ENCODE assay signal across 10 mouse cellular contexts in genomic region chr6:29179843-29180242, GRCm38 (mm10). TPM values are rescaled to one million over a fixed set of nuclear protein-coding genes. Genes with fewer than 3 reads are reported as not detected.
DNase-seq lines count a peak whose midpoint lies in the region; ATAC-seq and TF ChIP-seq lines count a peak whose summit lies in the region.
"Had no signal": no experiment of that assay in that cellular context is flagged by ENCODE, and none has a peak within 500 bp of the region (broad histone marks: within the 10 kb centered on the region; RNA-seq: fewer than 3 reads in every experiment).

No protein-coding gene starts in this region.

- no peak for ATAC-seq in kidney, embryonic 15.5 days (replicated peaks; ENCODE audit: low FRiP score)
- no peak for ATAC-seq in embryonic facial prominence, embryonic 13.5 days (ENCODE audit: insufficient number of reproducible peaks, insufficient read depth, low FRiP score, low TSS enrichment, low read depth)
- ATAC-seq in hindbrain, postnatal 0 days = no peak
- ATAC-seq in midbrain, embryonic 12.5 days (ENCODE audit: low FRiP score, low read depth) = no peak
- no peak for ATAC-seq in inflammation-experienced regulatory T-cells, adult 6 months

- DNase-seq in kidney, adult 8-10 months = no peak
- DNase-seq in hindbrain, postnatal 0 days (ENCODE audit: low spot score) = no peak
- DNase-seq in cerebellum, postnatal 36 days = no peak
- no peak for DNase-seq in thymus, adult 2 months

- no peak overlapping the region for H3K27ac ChIP-seq in kidney, embryonic 15.5 days
- H3K27ac ChIP-seq in embryonic facial prominence, embryonic 13.5 days = no peak overlapping the region
- H3K27ac ChIP-seq in hindbrain, postnatal 0 days = peak overlapping the region; percentile 86; the same call in 1 of the 2 replicates
- 0 out of 2 replicates have a peak overlapping the region, but pooled peaks have one; percentile 81 for H3K27ac ChIP-seq in midbrain, embryonic 12.5 days (replicated peaks)
- no peak overlapping the region for H3K27ac ChIP-seq in thymus, adult 2 months (ENCODE audit: control insufficient read depth, insufficient read depth, low read length)
- H3K27ac ChIP-seq: liver, embryonic 15.5 days had no signal

- peaks cover 78% of the 10 kb centered on the region for H3K27me3 ChIP-seq in kidney, embryonic 15.5 days
- peaks cover 61% of the 10 kb centered on the region for H3K27me3 ChIP-seq in embryonic facial prominence, embryonic 13.5 days
- H3K27me3 ChIP-seq in hindbrain, postnatal 0 days (ENCODE audit: insufficient read depth, low read length) = no peaks in the 10 kb centered on the region
- H3K27me3 ChIP-seq in midbrain, embryonic 12.5 days = peaks cover 55% of the 10 kb centered on the region
- no peaks in the 10 kb centered on the region; the same call in 1 of the 2 replicates for H3K27me3 ChIP-seq in thymus, adult 2 months (ENCODE audit: control insufficient read depth, insufficient read depth, low read length)

- peak; percentile 11; the same call in 1 of the 2 replicates for TF ChIP-seq CTCF in hindbrain, postnatal 0 days (IDR thresholded peaks at IDR 0.05; ENCODE audit: low read depth)
- TF ChIP-seq CTCF in thymus, adult 2 months (IDR thresholded peaks at IDR 0.05; ENCODE audit: borderline replicate concordance, control insufficient read depth, extremely low read depth, insufficient read depth, low read length, poor library complexity) = no peak

- H3K9ac ChIP-seq in kidney, embryonic 15.5 days = no peak overlapping the region
- peak overlapping the region; percentile 77 for H3K9ac ChIP-seq in embryonic facial prominence, embryonic 13.5 days
- no peak overlapping the region; the same call in 1 of the 2 replicates for H3K9ac ChIP-seq in hindbrain, postnatal 0 days (replicated peaks; ENCODE audit: low read length)
- peak overlapping the region; percentile 83; the same call in 1 of the 2 replicates for H3K9ac ChIP-seq in midbrain, embryonic 12.5 days (replicated peaks)
- H3K9ac ChIP-seq: liver, embryonic 15.5 days had no signal

- H3K4me1 ChIP-seq in kidney, embryonic 15.5 days = peaks cover 16% of the 10 kb centered on the region
- H3K4me1 ChIP-seq in embryonic facial prominence, embryonic 13.5 days = peaks cover 8% of the 10 kb centered on the region
- no peaks in the 10 kb centered on the region for H3K4me1 ChIP-seq in hindbrain, postnatal 0 days (ENCODE audit: insufficient read depth, low read length)
- H3K4me1 ChIP-seq in midbrain, embryonic 12.5 days = peaks cover 18% of the 10 kb centered on the region
- H3K4me1 ChIP-seq in thymus, adult 2 months (replicated peaks; ENCODE audit: control insufficient read depth, insufficient read depth, low read length) = peaks cover 3% of the 10 kb centered on the region; the same call in 1 of the 2 replicates

- H3K4me2 ChIP-seq in kidney, embryonic 15.5 days = peak overlapping the region; percentile 98
- peak overlapping the region; percentile 94 for H3K4me2 ChIP-seq in embryonic facial prominence, embryonic 13.5 days
- peak overlapping the region; percentile 74 for H3K4me2 ChIP-seq in hindbrain, postnatal 0 days (ENCODE audit: low read depth, low read length)
- H3K4me2 ChIP-seq in midbrain, embryonic 12.5 days (replicated peaks) = peak overlapping the region; percentile 90

- H3K36me3 ChIP-seq in kidney, embryonic 15.5 days = no peaks in the 10 kb centered on the region
- H3K36me3 ChIP-seq in embryonic facial prominence, embryonic 13.5 days = no peaks in the 10 kb centered on the region
- H3K36me3 ChIP-seq in hindbrain, postnatal 0 days (ENCODE audit: insufficient read depth, low read length) = 0 out of 2 replicates have a peak, but pooled peaks cover 8% of the 10 kb centered on the region
- H3K36me3 ChIP-seq in midbrain, embryonic 12.5 days = no peaks in the 10 kb centered on the region
- no peaks in the 10 kb centered on the region for H3K36me3 ChIP-seq in thymus, adult 2 months (ENCODE audit: control insufficient read depth, insufficient read depth, low read length)
- H3K36me3 ChIP-seq: G1E; liver, embryonic 15.5 days had no signal

- WGBS in kidney, embryonic 15.5 days = 56% methylated on average over 8 of the region's 8 CpGs
- 52% methylated on average over 8 of the region's 8 CpGs for WGBS in embryonic facial prominence, embryonic 13.5 days
- 35% methylated on average over 8 of the region's 8 CpGs for WGBS in hindbrain, postnatal 0 days
- WGBS in midbrain, embryonic 12.5 days = 50% methylated on average over 8 of the region's 8 CpGs
- 78% methylated on average over 8 of the region's 8 CpGs for WGBS in thymus, adult 2 months

- H3K4me3 ChIP-seq in kidney, embryonic 15.5 days (replicated peaks) = peak overlapping the region; percentile 65
- peak overlapping the region; percentile 50 for H3K4me3 ChIP-seq in embryonic facial prominence, embryonic 13.5 days
- peak overlapping the region; percentile 71 for H3K4me3 ChIP-seq in hindbrain, postnatal 0 days (ENCODE audit: low read length)
- H3K4me3 ChIP-seq in midbrain, embryonic 12.5 days = peak overlapping the region; percentile 65
- no peak overlapping the region for H3K4me3 ChIP-seq in thymus, adult 2 months (ENCODE audit: control insufficient read depth, insufficient read depth, low read length)

- H3K9me3 ChIP-seq in kidney, embryonic 15.5 days (replicated peaks) = no peaks in the 10 kb centered on the region
- no peaks in the 10 kb centered on the region for H3K9me3 ChIP-seq in embryonic facial prominence, embryonic 13.5 days
- no peaks in the 10 kb centered on the region for H3K9me3 ChIP-seq in hindbrain, postnatal 0 days (ENCODE audit: low read length)
- no peaks in the 10 kb centered on the region for H3K9me3 ChIP-seq in midbrain, embryonic 12.5 days
- H3K9me3 ChIP-seq: G1E; liver, embryonic 15.5 days had no signal

- TF ChIP-seq POLR2A in thymus, adult 2 months (IDR thresholded peaks at IDR 0.05; ENCODE audit: control insufficient read depth, extremely low read depth, insufficient read depth, low read length, poor library complexity) = no peak

RNA-seq across cellular contexts. Expression of gene Prrt4, which starts 0.5 kb away (rescaled TPM):
- 1.0 and 1.6 TPM in 2 replicates for polyA plus RNA-seq in kidney, embryonic 15.5 days (2015; fragmentation: Nextera tagmentation; extraction: Ambion mirVana)
- 1.2 and 1.3 TPM in 2 replicates for polyA plus RNA-seq in embryonic facial prominence, embryonic 13.5 days (2015; fragmentation: Nextera tagmentation; extraction: Ambion mirVana)
- total RNA-seq in hindbrain, postnatal 0 days (2014; rRNA removed) = 37.8 and 44.9 TPM in 2 replicates
- polyA plus RNA-seq in hindbrain, postnatal 0 days (2015; fragmentation: Nextera tagmentation; extraction: Ambion mirVana) = 12.9 and 14.8 TPM in 2 replicates
- polyA plus RNA-seq in midbrain, embryonic 12.5 days (2016; fragmentation: Nextera tagmentation; extraction: Ambion mirVana) = 1.3 and 1.6 TPM in 2 replicates
- polyA plus RNA-seq in inflammation-experienced regulatory T-cells, adult 6 months (2017; shearing (Covaris generic)) = not detected
- 0.32 and 0.41 TPM in 2 replicates for polyA plus RNA-seq in thymus, adult 2 months (2012; rRNA removed)
- polyA plus RNA-seq: G1E had no signal

RNA-seq across cellular contexts. Expression of gene Rbm28, which starts 15.0 kb away (rescaled TPM):
- polyA plus RNA-seq in kidney, embryonic 15.5 days (2015; fragmentation: Nextera tagmentation; extraction: Ambion mirVana) = 46.1 and 48.8 TPM in 2 replicates
- polyA plus RNA-seq in embryonic facial prominence, embryonic 13.5 days (2015; fragmentation: Nextera tagmentation; extraction: Ambion mirVana) = 47.4 and 50.6 TPM in 2 replicates
- total RNA-seq in hindbrain, postnatal 0 days (2014; rRNA removed) = 13.8 and 16.3 TPM in 2 replicates
- polyA plus RNA-seq in hindbrain, postnatal 0 days (2015; fragmentation: Nextera tagmentation; extraction: Ambion mirVana) = 18.8 and 19.9 TPM in 2 replicates
- polyA plus RNA-seq in midbrain, embryonic 12.5 days (2016; fragmentation: Nextera tagmentation; extraction: Ambion mirVana) = 59.7 and 62.5 TPM in 2 replicates
- 10 to 100 TPM; 51.7 to 58.2 (median 54.8) TPM for polyA plus RNA-seq in inflammation-experienced regulatory T-cells, adult 6 months (2017; shearing (Covaris generic))
- 9.9 and 13.0 TPM in 2 replicates for polyA plus RNA-seq in thymus, adult 2 months (2012; rRNA removed)

RNA-seq across cellular contexts. Expression of gene Impdh1, which starts 36.3 kb away (rescaled TPM):
- polyA plus RNA-seq in kidney, embryonic 15.5 days (2015; fragmentation: Nextera tagmentation; extraction: Ambion mirVana) = 39.7 and 44.9 TPM in 2 replicates
- polyA plus RNA-seq in embryonic facial prominence, embryonic 13.5 days (2015; fragmentation: Nextera tagmentation; extraction: Ambion mirVana) = 39.1 and 39.5 TPM in 2 replicates
- total RNA-seq in hindbrain, postnatal 0 days (2014; rRNA removed) = 37.8 and 46.3 TPM in 2 replicates
- polyA plus RNA-seq in hindbrain, postnatal 0 days (2015; fragmentation: Nextera tagmentation; extraction: Ambion mirVana) = 63.4 and 64.4 TPM in 2 replicates
- 50.2 and 51.6 TPM in 2 replicates for polyA plus RNA-seq in midbrain, embryonic 12.5 days (2016; fragmentation: Nextera tagmentation; extraction: Ambion mirVana)
- 10 to 100 TPM; 10.7 to 21.0 (median 14.8) TPM for polyA plus RNA-seq in inflammation-experienced regulatory T-cells, adult 6 months (2017; shearing (Covaris generic))
- 323 and 354 TPM in 2 replicates for polyA plus RNA-seq in thymus, adult 2 months (2012; rRNA removed)

Comparison
In these comparisons a context has a peak if more than half of its experiments do, and no peak if none do; other contexts are left out.
1. H3K27ac ChIP-seq: peak in hindbrain, postnatal 0 days (single experiment) and midbrain, embryonic 12.5 days (single experiment); none in kidney, embryonic 15.5 days (single experiment), embryonic facial prominence, embryonic 13.5 days (single experiment) and thymus, adult 2 months (single experiment).
2. H3K9ac ChIP-seq: peak in embryonic facial prominence, embryonic 13.5 days (single experiment) and midbrain, embryonic 12.5 days (single experiment); none in kidney, embryonic 15.5 days (single experiment) and hindbrain, postnatal 0 days (single experiment).
3. Peak in every context shown above with its lines, with median percentiles within 50 percentile points of each other: H3K4me2 ChIP-seq.